Mouse (Mus musculus): ENCODE measurements around the gene Prpf38b.

- TF ChIP-seq POLR2A (IDR thresholded peaks at IDR 0.05; ENCODE audit: insufficient read depth, low read depth, low read length): no peak
- TF ChIP-seq CTCF (IDR thresholded peaks at IDR 0.05; ENCODE audit: insufficient read depth, low read depth, low read length): no peak
Measured at GRCm38 (mm10) chr3:108865676-108866075, 45.9 kb downstream of the Prpf38b start.

Measured in olfactory bulb, adult 2 months (tissue).